Mouse (Mus musculus): Measurements from ENCODE around the gene Olfr690.

GRCm38 (mm10) chr7:105342170-105342569, 8.3 kb upstream of the Olfr690 start, which contains the start of gene Olfr691:
- TF ChIP-seq POLR2A (IDR thresholded peaks at IDR 0.05; ENCODE audit: control insufficient read depth in 1 of 2, insufficient read depth in 1 of 2, low read depth in 1 of 2, low read length in 2 of 2, poor library complexity in 1 of 2) (no peak), MXI1 (IDR thresholded peaks at IDR 0.05; ENCODE audit: low read depth, low read length) (no peak), NELFE (IDR thresholded peaks at IDR 0.05; ENCODE audit: low read depth, low read length) (no peak)
